3 mouse cellular contexts compared by ENCODE assay signal in the genomic region with DNA sequence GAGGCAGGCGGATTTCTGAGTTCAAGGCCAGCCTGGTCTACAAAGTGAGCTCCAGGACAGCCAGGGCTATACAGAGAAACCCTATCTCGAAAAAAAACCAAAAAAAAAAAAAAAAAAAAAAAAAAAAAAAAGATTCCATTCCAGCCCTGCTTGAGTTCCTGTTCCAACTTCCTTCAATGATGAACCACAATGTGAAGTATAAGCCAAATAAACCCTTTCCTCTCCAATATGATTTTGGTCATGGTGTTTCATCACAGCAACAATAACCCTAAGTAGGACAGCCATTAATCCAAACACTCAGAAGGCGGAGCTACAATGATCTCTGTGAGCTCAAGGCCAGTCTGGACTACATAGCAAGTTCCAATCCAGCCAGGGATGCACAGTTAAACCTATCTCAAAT.
TF ChIP-seq lines count a peak whose summit lies in the region.

No protein-coding gene starts in this region.

TF ChIP-seq in CH12.LX, 34 proteins besides CTCF, POLR2A, EP300 and RAD21:
- peak; percentile 55 for TF ChIP-seq ZNF384 (IDR thresholded peaks at IDR 0.05; ENCODE audit: low read depth, low read length)

TF ChIP-seq in ES-E14, 5 proteins besides CTCF, POLR2A, EP300 and RAD21:
- peak; percentile 51; the same call in 1 of the 2 replicates for TF ChIP-seq ZNF384 (IDR thresholded peaks at IDR 0.05; ENCODE audit: low read depth, low read length)

TF ChIP-seq in MEL, 35 proteins besides CTCF, POLR2A, EP300 and RAD21:
- peak; percentile 79 for TF ChIP-seq ZNF384 (IDR thresholded peaks at IDR 0.05; ENCODE audit: low read depth, low read length)
TF ChIP-seq in MEL: peak in this region for 1; not testable (repeated sequence) for 34.
